Mouse (Mus musculus) myocyte (in vitro differentiated cells): ENCODE data around the gene Rbm15b. TPM values are rescaled to one million over a fixed set of nuclear protein-coding genes. Genes with fewer than 3 reads are reported as not detected.
A peak's percentile ranks its signal among the peaks of the same experiment; 100 is the strongest.

Experiments used
- H3K27me3 ChIP-seq: one replicate; pipeline ENCODE4 v1.6.1; 2011; ENCODE audit not compliant: control insufficient read depth, insufficient read depth, insufficient read length
- H3K36me3 ChIP-seq: one replicate; pipeline ENCODE4 v1.6.1; 2011; ENCODE audit not compliant: control insufficient read depth, insufficient read depth
- H3K4me2 ChIP-seq: one replicate; pipeline ENCODE4 v1.6.1; 2011; ENCODE audit warnings: low read depth, control low read depth
- H3K4me3 ChIP-seq: one replicate; pipeline ENCODE4 v1.5.1; 2011; ENCODE audit warnings: mild to moderate bottlenecking, control low read depth, moderate library complexity
- H3K79me2 ChIP-seq: one replicate; pipeline ENCODE4 v1.6.1; 2011; ENCODE audit not compliant: control insufficient read depth, insufficient read depth
- H3ac ChIP-seq: one replicate; pipeline ENCODE4 v1.6.1; 2011; ENCODE audit not compliant: control insufficient read depth, insufficient read length
- CEBPB ChIP-seq: IDR thresholded peaks from 2 replicates; pipeline ENCODE4 v1.6.1; 2011; ENCODE audit warnings: mild to moderate bottlenecking, moderate library complexity; ENCODE audit not compliant: poor library complexity, insufficient read depth, severe bottlenecking
- E2F4 ChIP-seq: IDR thresholded peaks from one replicate; pipeline ENCODE4 v1.6.1; 2011; ENCODE audit warnings: mild to moderate bottlenecking, control low read depth, moderate library complexity; ENCODE audit not compliant: insufficient read depth
- MAX ChIP-seq: IDR thresholded peaks from one replicate; pipeline ENCODE4 v1.6.1; 2011; ENCODE audit warnings: low read depth, mild to moderate bottlenecking, control low read depth
- MYOD1 ChIP-seq, 3 experiments: IDR thresholded peaks; one replicate each; pipeline ENCODE4 v1.6.1; 2011; ENCODE audit warnings: control low read depth in 2 of 3, low read depth in 2 of 3, mild to moderate bottlenecking in 2 of 3, moderate library complexity in 1 of 3; ENCODE audit not compliant: insufficient read length in 2 of 3, control insufficient read depth in 1 of 3
- MYOG ChIP-seq, 3 experiments: IDR thresholded peaks; one replicate each; pipeline ENCODE4 v1.6.1; 2011; ENCODE audit warnings: control low read depth in 2 of 3, low read depth in 2 of 3, mild to moderate bottlenecking in 2 of 3; ENCODE audit not compliant: insufficient read length in 2 of 3, control insufficient read depth in 1 of 3, insufficient read depth in 1 of 3
- POLR2A ChIP-seq: IDR thresholded peaks from one replicate; pipeline ENCODE4 v1.6.1; 2011; ENCODE audit warnings: low read depth, mild to moderate bottlenecking, control low read depth, moderate library complexity; ENCODE audit not compliant: insufficient read length
- POLR2AphosphoS2 ChIP-seq: IDR thresholded peaks from one replicate; pipeline ENCODE4 v1.6.1; 2011; ENCODE audit warnings: low read depth, control low read depth; ENCODE audit not compliant: insufficient read length
- REST ChIP-seq: IDR thresholded peaks from one replicate; pipeline ENCODE4 v1.6.1; 2011; ENCODE audit warnings: mild to moderate bottlenecking, control low read depth, moderate library complexity; ENCODE audit not compliant: insufficient read depth, insufficient read length
- SRF ChIP-seq: IDR thresholded peaks from one replicate; pipeline ENCODE4 v1.6.1; 2011; ENCODE audit warnings: low read depth; ENCODE audit not compliant: control insufficient read depth, insufficient read length
- TCF12 ChIP-seq: IDR thresholded peaks from one replicate; pipeline ENCODE4 v1.6.1; 2011; ENCODE audit warnings: mild to moderate bottlenecking, control low read depth; ENCODE audit not compliant: poor library complexity, insufficient read depth, severe bottlenecking
- TCF3 ChIP-seq: IDR thresholded peaks from one replicate; pipeline ENCODE4 v1.6.1; 2011; ENCODE audit warnings: low read depth, control low read depth; ENCODE audit not compliant: insufficient read length
- USF1 ChIP-seq: IDR thresholded peaks from one replicate; pipeline ENCODE4 v1.6.1; 2011; ENCODE audit warnings: low read depth, mild to moderate bottlenecking, control low read depth, moderate library complexity
- polyA plus RNA-seq: library from polyadenylated mRNA; unstranded; fragments of >200 nt; fragmentation: generic; extraction: Trizol; gene quantifications from one replicate; pipeline ENCODE4 v1.2.1, GENCODE M21; 2012; ENCODE audit warnings: missing spikeins

The Rbm15b gene
- polyA plus RNA-seq, 1 experiment, result 14.2 TPM

DNA sequence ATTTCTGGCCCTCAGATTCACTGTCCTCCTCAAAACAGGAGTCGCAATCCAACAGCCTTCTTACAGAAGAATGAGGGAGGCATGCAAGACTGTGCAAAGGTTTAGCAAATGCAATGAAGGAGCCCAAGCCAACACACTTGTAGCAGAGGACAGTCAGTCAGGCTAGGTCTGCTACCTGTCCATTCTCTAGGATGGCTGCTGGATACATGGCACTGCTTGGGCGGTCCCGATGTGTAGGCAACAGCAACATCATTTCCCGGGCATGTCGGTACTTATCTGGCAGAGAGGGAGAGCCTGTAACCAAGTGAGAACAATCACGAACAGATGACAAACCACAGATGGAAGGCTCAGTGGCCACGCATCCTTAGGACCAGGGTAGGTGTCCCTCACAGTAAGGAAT lies 14.4 kb upstream of the Rbm15b start:
- no peaks in the 10 kb centered on the region for H3K36me3 ChIP-seq
- H3ac ChIP-seq, result no peak overlapping the region
- no peak overlapping the region for H3K4me2 ChIP-seq
- no peaks in the 10 kb centered on the region for H3K79me2 ChIP-seq
- H3K4me3 ChIP-seq, result no peak overlapping the region
- H3K27me3 ChIP-seq, result peaks cover 4% of the 10 kb centered on the region
- TF ChIP-seq REST, result no peak
- no peak for TF ChIP-seq USF1
- no peak for TF ChIP-seq SRF
- TF ChIP-seq POLR2A, result no peak
- no peak for TF ChIP-seq MYOD1 (IDR thresholded peaks at IDR 0.05; ENCODE audit: control insufficient read depth in 1 of 3, insufficient read length in 2 of 3, low read depth in 2 of 3)
- no peak for TF ChIP-seq MAX
- no peak for TF ChIP-seq TCF12
- no peak for TF ChIP-seq MYOG (IDR thresholded peaks at IDR 0.05; ENCODE audit: control insufficient read depth in 1 of 3, insufficient read depth in 1 of 3, insufficient read length in 2 of 3, low read depth in 2 of 3)
- TF ChIP-seq CEBPB, result no peak

DNA sequence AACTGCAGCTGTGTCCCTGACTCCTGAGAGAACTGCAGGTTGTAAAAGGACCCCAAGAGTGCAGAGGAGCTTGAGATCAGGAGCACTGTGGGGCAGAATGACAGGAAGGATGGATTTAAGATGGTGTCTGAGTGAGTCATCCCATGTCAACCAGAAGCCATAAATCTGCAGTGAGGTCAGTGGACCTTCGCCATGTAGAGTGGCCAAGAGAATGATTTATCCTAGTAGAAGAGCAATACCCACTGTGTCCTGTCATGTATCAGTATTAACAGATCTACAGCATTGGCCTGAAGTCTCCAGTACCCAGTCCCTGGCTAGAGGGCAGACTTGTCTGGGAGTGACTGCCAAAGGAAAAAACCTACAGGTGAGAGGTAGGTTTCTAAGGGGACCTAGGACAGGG lies 11.7 kb upstream of the Rbm15b start:
- no peak overlapping the region for H3K4me3 ChIP-seq
- no peak overlapping the region for H3ac ChIP-seq
- H3K4me2 ChIP-seq, result no peak overlapping the region
- H3K79me2 ChIP-seq, result no peaks in the 10 kb centered on the region
- no peaks in the 10 kb centered on the region for H3K27me3 ChIP-seq
- no peaks in the 10 kb centered on the region for H3K36me3 ChIP-seq
- TF ChIP-seq POLR2AphosphoS2, result no peak
- TF ChIP-seq MAX, result no peak
- TF ChIP-seq SRF, result no peak
- TF ChIP-seq CEBPB, result no peak
- no peak for TF ChIP-seq E2F4
- TF ChIP-seq TCF12, result no peak
- TF ChIP-seq REST, result no peak
- no peak for TF ChIP-seq USF1
- no peak for TF ChIP-seq TCF3
- TF ChIP-seq MYOG (IDR thresholded peaks at IDR 0.05; ENCODE audit: control insufficient read depth in 1 of 3, insufficient read depth in 1 of 3, insufficient read length in 2 of 3, low read depth in 2 of 3), result no peak
- no peak for TF ChIP-seq MYOD1 (IDR thresholded peaks at IDR 0.05; ENCODE audit: control insufficient read depth in 1 of 3, insufficient read length in 2 of 3, low read depth in 2 of 3)
- TF ChIP-seq POLR2A, result no peak

- TF ChIP-seq SRF, result no peak
- Histone ChIP-seq H3K4me2 (peak overlapping the region; percentile 93), H3K36me3 (peaks cover 5% of the 10 kb centered on the region), H3ac (no peak overlapping the region), H3K79me2 (peaks cover 22% of the 10 kb centered on the region), H3K4me3 (peak overlapping the region; percentile 67), H3K27me3 (no peaks in the 10 kb centered on the region)
Measured at GRCm38 (mm10) chr9:106893327-106893726, 6.1 kb upstream of the Rbm15b start.

GRCm38 (mm10) chr9:106892552-106892875 lies 5.3 kb upstream of the Rbm15b start:
- Histone ChIP-seq H3K4me3 (peak overlapping the region; percentile 67), H3K4me2 (peak overlapping the region; percentile 93), H3K27me3 (no peaks in the 10 kb centered on the region), H3ac (peak overlapping the region; percentile 59), H3K79me2 (peaks cover 22% of the 10 kb centered on the region), H3K36me3 (peaks cover 5% of the 10 kb centered on the region)
- TF ChIP-seq E2F4 (no peak), TCF3 (no peak), CEBPB (no peak), REST (no peak), MYOG (IDR thresholded peaks at IDR 0.05; ENCODE audit: control insufficient read depth in 1 of 3, insufficient read depth in 1 of 3, insufficient read length in 2 of 3, low read depth in 2 of 3) (no peak), MAX (no peak), POLR2AphosphoS2 (no peak), TCF12 (no peak), USF1 (no peak), POLR2A (no peak), MYOD1 (IDR thresholded peaks at IDR 0.05; ENCODE audit: control insufficient read depth in 1 of 3, insufficient read length in 2 of 3, low read depth in 2 of 3) (no peak), SRF (no peak)

GRCm38 (mm10) chr9:106891829-106892551 lies 4.8 kb upstream of the Rbm15b start, which contains the start of gene Manf:
Gene Manf, minus strand, starts transcription at chr9:106891979.
- TF ChIP-seq REST (peak; percentile 31), E2F4 (no peak), TCF3 (no peak), TCF12 (no peak), MAX (peak; percentile 40), POLR2A (peak; percentile 98), POLR2AphosphoS2 (peak; percentile 92), SRF (no peak), CEBPB (no peak), MYOG (IDR thresholded peaks at IDR 0.05; ENCODE audit: control insufficient read depth in 1 of 3, insufficient read depth in 1 of 3, insufficient read length in 2 of 3, low read depth in 2 of 3) (no peak), USF1 (peak; percentile 78), MYOD1 (IDR thresholded peaks at IDR 0.05; ENCODE audit: control insufficient read depth in 1 of 3, insufficient read length in 2 of 3, low read depth in 2 of 3) (peak in 2 of 3 experiments; percentile 18 to 47)

More at GRCm38 (mm10) chr9:106891829-106892551, 4.8 kb upstream of the Rbm15b start, which contains the start of gene Manf:
- Histone ChIP-seq H3ac (peak within 1 kb of the TSS; percentile 59), H3K79me2 (peaks cover 22% of the 10 kb centered on the region), H3K27me3 (no peaks in the 10 kb centered on the region), H3K4me3 (peak within 1 kb of the TSS; percentile 67), H3K36me3 (peaks cover 5% of the 10 kb centered on the region), H3K4me2 (peak within 1 kb of the TSS; percentile 93)
